Mouse (Mus musculus): ENCODE measurements at regions not wholly inside any gene's neighbourhood (a gene's known extent, or its start where the extent isn't known, plus 50 kb on each side); places are given as distances from the start of the nearest gene placed in this dataset.

GRCm38 (mm10) chr9:61537316-61538189 is 165.4 kb downstream of the Tle3 start:
- intact Hi-C loops (cut with DNase I): no loop called here
- DNase-seq: no peak

GRCm38 (mm10) chr9:61533237-61533636 is 161.1 kb downstream of the Tle3 start:
- DNase-seq: no peak
- intact Hi-C loops (cut with DNase I): no loop called here

- intact Hi-C loops (cut with DNase I): no loop called here
- no peak for DNase-seq
Measured at GRCm38 (mm10) chr9:61530263-61531045, 158.3 kb downstream of the Tle3 start.

DNA sequence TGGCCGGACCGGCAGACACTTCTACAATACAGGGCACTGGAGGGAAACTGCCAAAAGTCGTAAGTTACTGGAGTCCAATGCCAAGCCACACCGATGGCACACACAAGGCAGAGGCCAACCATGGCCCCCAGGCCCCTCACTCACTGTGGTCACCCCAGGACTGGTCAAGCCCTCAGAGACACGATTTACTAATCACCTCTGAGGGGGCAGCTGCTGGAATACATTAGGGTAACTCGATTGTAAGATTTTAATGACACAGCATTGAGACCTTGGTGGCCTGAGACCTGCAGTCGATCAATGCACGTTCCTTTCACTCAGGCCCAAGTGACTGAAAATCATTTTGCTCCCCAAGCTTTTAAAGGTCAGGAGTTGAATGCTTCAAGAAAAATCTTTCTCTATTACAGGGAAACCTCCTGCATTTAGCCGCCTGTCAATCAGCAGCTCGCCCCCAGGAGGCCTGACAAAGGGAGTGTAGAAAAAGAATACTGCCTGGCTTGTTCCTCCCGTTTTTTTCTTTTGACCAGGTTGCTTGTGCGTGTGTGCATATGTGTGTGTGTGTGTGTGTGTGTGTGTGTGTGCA is 156.2 kb downstream of the Tle3 start:
- intact Hi-C loops (cut with DNase I): no loop called here

DNA sequence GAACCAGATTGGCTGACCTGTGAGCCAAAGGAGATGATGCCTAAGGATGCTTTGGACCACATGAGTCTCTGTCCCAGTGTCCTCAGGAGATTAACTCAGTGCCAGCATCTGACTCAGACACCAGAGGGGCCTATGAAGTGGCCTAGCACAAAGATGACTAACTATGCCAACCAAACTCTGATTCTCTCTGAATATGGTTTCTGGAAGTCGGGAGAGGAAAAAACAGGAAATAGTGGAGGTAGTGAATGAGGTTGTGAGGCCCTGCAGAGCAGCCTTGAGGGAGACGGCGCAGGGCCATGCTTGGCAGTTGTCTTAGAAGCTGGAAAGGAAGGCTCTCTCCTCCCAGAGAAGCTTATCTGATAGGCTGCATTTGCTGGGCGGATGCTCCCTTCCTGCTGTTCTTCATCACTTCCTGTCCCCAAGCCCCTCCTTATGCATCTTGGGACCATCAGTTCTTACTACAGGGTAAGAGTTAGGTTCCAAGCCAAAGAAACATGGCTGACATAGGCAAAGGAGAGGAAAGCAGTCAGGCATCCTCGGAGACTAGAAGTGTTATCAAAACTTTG is 155.4 kb downstream of the Tle3 start:
- intact Hi-C loops (cut with DNase I): no loop called here
- DNase-seq: no peak

More for the DNA sequence above, 156.2 kb downstream of the Tle3 start:
- DNase-seq: no peak

GRCm38 (mm10) chr9:61520136-61520535 is 148.0 kb downstream of the Tle3 start:
- DNase-seq: no peak
- intact Hi-C loops (cut with DNase I): no loop called here

DNA sequence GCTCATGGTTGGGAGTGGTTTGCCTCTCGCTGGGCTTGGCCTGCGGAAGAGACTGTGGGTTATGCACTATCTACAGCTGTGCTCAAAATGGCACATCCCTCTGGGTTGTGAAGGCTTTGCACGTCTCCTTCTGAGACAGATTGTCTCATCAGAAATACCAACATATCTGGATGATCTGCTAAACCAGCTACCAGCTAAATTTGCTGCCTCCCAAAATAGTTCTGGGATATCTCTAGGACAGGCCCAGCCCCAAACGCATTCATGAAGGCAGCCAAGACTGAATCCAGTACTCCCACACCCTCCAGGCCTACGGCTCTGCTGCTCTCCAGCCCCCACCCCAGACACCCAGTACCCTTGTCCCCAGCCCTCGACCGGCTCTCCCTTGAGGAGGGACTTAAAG is 145.7 kb downstream of the Tle3 start:
- intact Hi-C loops (cut with DNase I): no loop called here
- DNase-seq: no peak

- no peak for DNase-seq
- intact Hi-C loops (cut with DNase I): no loop called here
Measured at GRCm38 (mm10) chr9:61511436-61511835, 139.3 kb downstream of the Tle3 start.

- no peak for DNase-seq
- intact Hi-C loops (cut with DNase I): no loop called here
Measured at GRCm38 (mm10) chr9:61510217-61510893, 138.2 kb downstream of the Tle3 start.

DNA sequence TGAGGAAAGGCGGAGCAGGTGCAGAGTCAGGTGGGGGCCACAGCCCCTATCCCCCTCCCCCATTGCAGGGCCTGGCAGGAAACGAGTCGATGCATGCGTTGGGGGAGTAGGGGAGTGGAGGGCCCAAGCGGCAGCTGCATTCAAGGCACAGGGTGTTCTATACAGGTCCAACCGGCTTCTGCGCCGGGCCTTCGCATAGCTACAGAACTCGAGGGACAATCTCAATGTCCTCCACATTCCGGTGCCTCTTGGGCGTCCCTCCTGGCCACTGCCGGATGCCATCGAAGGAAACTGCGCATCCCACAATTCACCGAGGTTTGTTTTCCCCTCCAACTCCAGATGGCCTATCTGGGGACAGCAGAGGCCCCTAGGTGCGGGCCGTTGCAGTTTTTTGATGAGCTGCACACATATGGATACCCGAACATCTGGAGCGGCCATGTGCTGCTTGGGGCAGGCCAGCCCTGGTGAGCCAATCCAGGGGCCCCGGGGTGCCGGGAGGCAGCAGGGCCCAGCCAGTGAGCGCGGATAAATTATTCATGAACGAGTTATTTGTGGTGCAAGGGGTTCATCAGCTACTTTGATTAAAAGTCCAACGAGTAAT is 137.5 kb downstream of the Tle3 start:
- intact Hi-C loops (cut with DNase I): no loop called here
- no peak for DNase-seq

GRCm38 (mm10) chr9:61509091-61509490 is 136.9 kb downstream of the Tle3 start:
- no peak for DNase-seq
- intact Hi-C loops (cut with DNase I): no loop called here

DNA sequence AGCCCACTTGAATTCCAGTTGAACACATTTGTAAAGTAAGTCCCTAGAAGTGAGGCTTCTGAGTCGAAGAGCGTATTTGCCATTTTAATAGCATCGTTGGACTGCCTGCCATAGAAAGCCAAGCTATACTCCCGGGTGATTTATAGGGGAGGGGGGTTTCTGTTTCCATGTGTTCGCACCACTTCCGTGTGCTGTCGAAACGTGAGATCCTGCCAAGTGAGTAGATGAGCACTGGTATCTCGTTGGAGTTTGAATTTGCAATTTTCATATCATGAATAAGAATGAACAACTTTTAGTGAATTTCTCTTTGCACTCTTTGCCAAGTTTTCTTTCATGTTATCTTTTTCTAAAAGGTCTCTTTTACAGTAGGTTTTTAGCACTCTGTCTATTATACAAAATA is 128.7 kb downstream of the Tle3 start:
- intact Hi-C loops (cut with DNase I): no loop called here
- no peak for DNase-seq

DNA sequence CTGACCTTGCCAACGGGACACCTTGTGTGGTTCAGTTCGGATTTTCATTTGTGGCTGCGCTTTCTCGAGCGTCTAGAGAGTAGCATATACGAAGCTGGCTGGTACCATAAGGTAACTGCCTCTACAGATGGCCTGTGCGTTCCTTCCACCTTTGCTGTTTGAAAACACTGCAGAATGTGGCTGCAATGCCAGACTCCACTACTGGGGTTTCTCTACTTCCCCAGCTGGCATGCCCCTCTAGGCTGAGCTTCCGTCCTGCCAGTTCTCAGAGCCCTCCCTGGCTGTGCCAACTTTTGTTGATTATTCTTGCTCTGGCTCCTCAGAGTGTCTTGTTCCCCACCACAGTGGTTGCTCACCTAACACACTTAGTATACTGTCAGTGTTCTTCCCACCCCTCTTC is 120.7 kb downstream of the Tle3 start:
- intact Hi-C loops (cut with DNase I): no loop called here
- DNase-seq: no peak

DNA sequence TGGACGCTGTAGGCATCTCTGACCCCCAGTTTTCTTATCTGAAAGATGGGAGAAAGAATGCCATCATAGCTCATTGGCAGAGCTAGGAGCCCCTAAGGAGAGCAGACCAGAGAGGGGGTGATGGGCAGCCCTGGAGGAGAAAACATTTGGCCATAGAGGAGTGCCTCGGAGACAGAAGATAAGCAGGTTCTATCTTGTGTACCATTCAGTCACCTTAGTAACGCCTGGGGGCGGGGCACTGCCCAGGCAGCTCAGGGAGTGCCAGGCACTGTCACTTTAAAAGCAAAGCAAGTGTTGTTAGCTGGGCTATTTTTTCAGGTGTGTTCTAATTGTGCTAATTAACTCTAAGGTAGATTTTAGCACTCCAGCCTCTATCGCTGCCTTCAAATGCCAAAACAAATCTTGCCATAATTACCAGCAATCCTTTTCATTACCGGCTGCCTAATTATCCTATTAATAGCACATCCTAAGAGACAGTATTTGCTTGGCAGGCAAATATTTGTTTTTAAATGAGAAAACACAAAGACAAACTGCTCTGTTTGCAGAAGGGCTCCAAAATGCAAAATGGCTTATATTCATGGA is 119.1 kb downstream of the Tle3 start:
- DNase-seq: no peak
- intact Hi-C loops (cut with DNase I): no loop called here

DNA sequence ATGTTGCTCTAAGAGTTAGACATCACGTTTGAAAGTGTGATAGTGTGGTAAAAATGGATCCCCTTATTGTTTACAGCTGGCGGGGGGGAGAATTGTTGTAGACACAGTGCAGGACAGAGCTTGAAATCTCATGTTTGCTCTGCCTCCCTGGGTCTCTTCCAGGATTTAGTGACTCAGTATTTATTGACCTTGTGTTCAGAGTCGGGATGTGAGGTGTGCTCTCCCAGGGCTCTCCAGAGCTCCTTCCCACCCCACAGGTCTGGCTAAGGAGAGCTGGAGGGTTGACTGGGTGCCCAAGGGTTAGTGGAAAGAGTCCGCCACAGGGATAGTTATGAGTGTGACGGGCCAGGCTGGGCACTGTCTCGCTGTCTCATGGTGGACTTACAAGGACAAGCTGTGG is 117.8 kb downstream of the Tle3 start:
- intact Hi-C loops (cut with DNase I): no loop called here
- DNase-seq: no peak

- DNase-seq: no peak
- intact Hi-C loops (cut with DNase I): no loop called here
Measured at GRCm38 (mm10) chr9:61489147-61489546, 117.0 kb downstream of the Tle3 start.

- intact Hi-C loops (cut with DNase I): no loop called here
- DNase-seq: no peak
Measured at GRCm38 (mm10) chr9:61487824-61488223, 115.7 kb downstream of the Tle3 start.

DNA sequence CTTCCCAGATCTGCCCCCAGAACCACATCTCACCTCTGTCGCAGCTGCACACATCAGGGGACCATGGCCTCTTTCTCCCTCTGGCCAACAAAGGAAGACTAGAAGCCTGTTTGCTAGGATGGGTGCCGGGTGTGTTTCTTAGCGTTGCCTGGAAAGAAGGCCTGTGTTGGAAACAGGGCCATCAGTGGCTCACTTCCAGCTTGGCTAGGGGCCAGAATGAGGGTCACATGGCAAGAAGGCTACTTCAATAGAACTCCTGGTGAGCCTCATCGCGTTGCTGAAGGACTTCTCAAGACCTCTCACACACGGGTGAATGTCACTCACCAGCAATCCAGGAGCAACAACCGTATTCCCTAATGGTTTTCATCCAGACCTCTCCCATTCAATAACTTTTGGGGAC is 115.0 kb downstream of the Tle3 start:
- DNase-seq: no peak
- intact Hi-C loops (cut with DNase I): no loop called here

- intact Hi-C loops (cut with DNase I): no loop called here
- no peak for DNase-seq
Measured at GRCm38 (mm10) chr9:61484391-61484790, 112.2 kb downstream of the Tle3 start.

DNA sequence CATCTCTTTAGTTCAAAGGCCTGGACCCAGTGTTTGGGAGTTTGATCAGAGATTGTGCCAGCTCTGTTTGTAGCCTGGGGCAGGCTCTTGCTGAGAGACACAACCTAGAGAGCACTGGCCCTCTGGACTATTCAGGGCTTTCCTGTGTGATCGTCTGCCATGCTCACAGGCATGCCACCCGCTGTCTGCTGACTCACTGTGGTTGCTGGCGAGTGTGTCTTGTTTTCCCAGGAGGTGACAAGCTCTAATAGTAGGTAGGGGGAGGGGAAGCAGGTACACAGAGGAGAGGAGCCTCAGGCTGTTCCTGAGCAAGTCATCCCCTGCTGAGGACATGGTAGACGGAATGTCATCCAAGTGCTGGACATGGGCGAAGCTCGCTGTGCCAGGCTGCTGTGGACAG is 107.5 kb downstream of the Tle3 start:
- intact Hi-C loops (cut with DNase I): no loop called here
- no peak for DNase-seq
